Comparison of ENCODE assay signal across 14 mouse cellular contexts in genomic region chr4:53859944-53860343, GRCm38 (mm10). TPM values are rescaled to one million over a fixed set of nuclear protein-coding genes. Genes with fewer than 3 reads are reported as not detected.
A peak's percentile ranks its signal among the peaks of the same experiment; 100 is the strongest.
DNase-seq lines count a peak whose midpoint lies in the region; ATAC-seq lines count a peak whose summit lies in the region.
"Had no signal": no experiment of that assay in that cellular context is flagged by ENCODE, and none has a peak within 500 bp of the region (broad histone marks: within the 10 kb centered on the region; RNA-seq: fewer than 3 reads in every experiment).

No protein-coding gene starts in this region.

- ATAC-seq in embryonic facial prominence, embryonic 14.5 days (ENCODE audit: low read depth) = no peak
- ATAC-seq in hindbrain, embryonic 14.5 days (ENCODE audit: low FRiP score) = no peak
- ATAC-seq in cerebellum, adult (ENCODE audit: insufficient number of reproducible peaks, low FRiP score, low TSS enrichment) = no peak
- no peak for ATAC-seq in intestine, embryonic 16.5 days
- ATAC-seq: activated CD4-positive, CD25-positive, alpha-beta regulatory T cell, adult 4 months; inflammation-experienced regulatory T-cells, adult 6 months had no signal

- no peaks in the 10 kb centered on the region for H3K27me3 ChIP-seq in embryonic facial prominence, embryonic 14.5 days (replicated peaks; ENCODE audit: control insufficient read depth, insufficient read depth, low read length)
- no peaks in the 10 kb centered on the region for H3K27me3 ChIP-seq in embryonic facial prominence, embryonic 10.5 days (replicated peaks; ENCODE audit: low read depth, poor library complexity, severe bottlenecking)
- no peaks in the 10 kb centered on the region for H3K27me3 ChIP-seq in hindbrain, embryonic 14.5 days (ENCODE audit: control insufficient read depth, insufficient read depth, low read length)
- H3K27me3 ChIP-seq in intestine, embryonic 16.5 days (replicated peaks; ENCODE audit: control insufficient read depth, insufficient read depth, low read length) = no peaks in the 10 kb centered on the region
- H3K27me3 ChIP-seq: limb, embryonic 15.5 days; megakaryocyte, embryonic 14.5 days had no signal

- H3K4me1 ChIP-seq in embryonic facial prominence, embryonic 14.5 days (ENCODE audit: control insufficient read depth, insufficient read depth, low read length) = no peaks in the 10 kb centered on the region
- no peaks in the 10 kb centered on the region for H3K4me1 ChIP-seq in embryonic facial prominence, embryonic 10.5 days
- no peaks in the 10 kb centered on the region for H3K4me1 ChIP-seq in hindbrain, embryonic 14.5 days (replicated peaks; ENCODE audit: control insufficient read depth, insufficient read depth, low read length)
- no peaks in the 10 kb centered on the region for H3K4me1 ChIP-seq in intestine, embryonic 16.5 days (ENCODE audit: control insufficient read depth, insufficient read depth, low read length)
- H3K4me1 ChIP-seq: limb, embryonic 15.5 days; megakaryocyte, embryonic 14.5 days had no signal

- H3K27ac ChIP-seq in embryonic facial prominence, embryonic 14.5 days (replicated peaks; ENCODE audit: low read depth, low read length) = no peak overlapping the region
- no peak overlapping the region for H3K27ac ChIP-seq in embryonic facial prominence, embryonic 10.5 days (replicated peaks)
- H3K27ac ChIP-seq in hindbrain, embryonic 14.5 days = no peak overlapping the region
- H3K27ac ChIP-seq in intestine, embryonic 16.5 days (ENCODE audit: low read length) = no peak overlapping the region
- H3K27ac ChIP-seq: limb, embryonic 15.5 days had no signal

- no peaks in the 10 kb centered on the region for H3K36me3 ChIP-seq in embryonic facial prominence, embryonic 14.5 days (ENCODE audit: control insufficient read depth, insufficient read depth, low read length)
- 0 out of 2 replicates have a peak, but pooled peaks cover 2% of the 10 kb centered on the region for H3K36me3 ChIP-seq in embryonic facial prominence, embryonic 10.5 days (replicated peaks)
- peaks cover 5% of the 10 kb centered on the region; the same call in 1 of the 2 replicates for H3K36me3 ChIP-seq in hindbrain, embryonic 14.5 days (replicated peaks; ENCODE audit: control insufficient read depth, insufficient read depth)
- H3K36me3 ChIP-seq in intestine, embryonic 16.5 days (ENCODE audit: control insufficient read depth, insufficient read depth, low read length) = no peaks in the 10 kb centered on the region
- H3K36me3 ChIP-seq: limb, embryonic 15.5 days had no signal

- H3K9me3 ChIP-seq in embryonic facial prominence, embryonic 14.5 days (ENCODE audit: control insufficient read depth, low read length) = no peaks in the 10 kb centered on the region
- H3K9me3 ChIP-seq in embryonic facial prominence, embryonic 10.5 days = 0 out of 2 replicates have a peak, but pooled peaks cover 2% of the 10 kb centered on the region
- H3K9me3 ChIP-seq in hindbrain, embryonic 14.5 days (ENCODE audit: control insufficient read depth, low read length) = no peaks in the 10 kb centered on the region
- no peaks in the 10 kb centered on the region for H3K9me3 ChIP-seq in intestine, embryonic 16.5 days (ENCODE audit: control insufficient read depth, low read length)
- H3K9me3 ChIP-seq: limb, embryonic 15.5 days; megakaryocyte, embryonic 14.5 days had no signal

- WGBS in embryonic facial prominence, embryonic 14.5 days = 48% methylated on average over 18 of the region's 18 CpGs
- 50% methylated on average over 18 of the region's 18 CpGs for WGBS in embryonic facial prominence, embryonic 10.5 days
- 33% methylated on average over 18 of the region's 18 CpGs for WGBS in hindbrain, embryonic 14.5 days
- WGBS in intestine, embryonic 16.5 days = 61% methylated on average over 18 of the region's 18 CpGs

- DNase-seq in embryonic facial prominence, embryonic 14.5 days (ENCODE audit: low spot score) = peak; percentile 10
- DNase-seq in embryonic facial prominence, embryonic 10.5 days (ENCODE audit: low spot score) = no peak
- peak; percentile 9 for DNase-seq in spleen, adult 12 weeks (ENCODE audit: low spot score)
- no peak for DNase-seq in spleen, postnatal 4 days (ENCODE audit: low spot score in 2 of 2)
- DNase-seq in hindbrain, embryonic 14.5 days (ENCODE audit: low spot score) = no peak
- DNase-seq in spleen, postnatal 36 days (ENCODE audit: low spot score in 2 of 2) = peak; percentile 44 to 48
- DNase-seq: cerebellum, adult 11 months; gastrocnemius, postnatal 36 days had no signal

- no peak overlapping the region for H3K4me3 ChIP-seq in embryonic facial prominence, embryonic 14.5 days (ENCODE audit: low read depth, low read length)
- no peak overlapping the region for H3K4me3 ChIP-seq in embryonic facial prominence, embryonic 10.5 days
- no peak overlapping the region for H3K4me3 ChIP-seq in hindbrain, embryonic 14.5 days (replicated peaks; ENCODE audit: low read length)
- no peak overlapping the region for H3K4me3 ChIP-seq in intestine, embryonic 16.5 days (ENCODE audit: low read length)
- H3K4me3 ChIP-seq: limb, embryonic 15.5 days; megakaryocyte, embryonic 14.5 days had no signal

- no peak overlapping the region for H3K9ac ChIP-seq in embryonic facial prominence, embryonic 14.5 days (ENCODE audit: low read depth, low read length)
- no peak overlapping the region for H3K9ac ChIP-seq in hindbrain, embryonic 14.5 days
- no peak overlapping the region for H3K9ac ChIP-seq in intestine, embryonic 16.5 days (ENCODE audit: low read depth, low read length)
- H3K9ac ChIP-seq: limb, embryonic 15.5 days had no signal

- H3K4me2 ChIP-seq in embryonic facial prominence, embryonic 14.5 days (ENCODE audit: low read depth, low read length) = no peak overlapping the region
- peak overlapping the region; percentile 35 for H3K4me2 ChIP-seq in hindbrain, embryonic 14.5 days (replicated peaks)
- H3K4me2 ChIP-seq in intestine, embryonic 16.5 days (ENCODE audit: low read depth, low read length) = no peak overlapping the region
- H3K4me2 ChIP-seq: limb, embryonic 15.5 days had no signal

RNA-seq across cellular contexts. Expression of gene Tmem38b, which starts 34.1 kb away (rescaled TPM):
- 16.3 and 17.8 TPM in 2 replicates for polyA plus RNA-seq in embryonic facial prominence, embryonic 14.5 days (2014; fragmentation: Nextera tagmentation; extraction: Ambion mirVana)
- polyA plus RNA-seq in embryonic facial prominence, embryonic 10.5 days (2016; fragmentation: Nextera tagmentation; extraction: Ambion mirVana) = 4.6 and 4.8 TPM in 2 replicates
- 6.3 and 8.7 TPM in 2 replicates for polyA plus RNA-seq in hindbrain, embryonic 14.5 days (2014; fragmentation: Nextera tagmentation; extraction: Ambion mirVana)
- polyA plus RNA-seq in intestine, embryonic 16.5 days (2015; fragmentation: Nextera tagmentation; extraction: Ambion mirVana) = 7.3 and 7.8 TPM in 2 replicates

Comparison
In these comparisons a context has a peak if more than half of its experiments do, and no peak if none do; other contexts are left out.
1. DNase-seq: peak in embryonic facial prominence, embryonic 14.5 days (single experiment), spleen, adult 12 weeks (single experiment) and spleen, postnatal 36 days (2 of 2); none in embryonic facial prominence, embryonic 10.5 days (single experiment), spleen, postnatal 4 days (0 of 2) and hindbrain, embryonic 14.5 days (single experiment).